Mouse (Mus musculus) erythroblast, embryonic 14.5 days (primary cell): ENCODE data around the gene Atp8b2.

Source experiments
- GATA1 ChIP-seq: IDR thresholded peaks from 2 replicates; pipeline ENCODE4 v1.6.1; 2012; ENCODE audit warnings: low read length, inconsistent platforms, mixed read lengths
- TAL1 ChIP-seq: IDR thresholded peaks from 3 replicates; pipeline ENCODE4 v1.6.1; 2012; ENCODE audit warnings: low read length, inconsistent platforms, mixed read lengths

- no peak for TF ChIP-seq GATA1
- no peak for TF ChIP-seq TAL1
These were observed 24.5 kb upstream of the Atp8b2 start for GRCm38 (mm10) chr3:89987822-89988221.
